Mouse (Mus musculus) ovary, adult 18-20 months (tissue): ENCODE measurements around the gene Polr2g.
"Not testable (repeated sequence)": the region's sequence is repeated elsewhere in the genome, so short reads cannot be mapped to it uniquely, and the experiment has no call there.

Experiments used
- DNase-seq: peaks from one replicate; pipeline ENCODE4 v3.0.0; 2022; ENCODE audit warnings: low spot score, mixed read lengths

Polr2g gene

DNA sequence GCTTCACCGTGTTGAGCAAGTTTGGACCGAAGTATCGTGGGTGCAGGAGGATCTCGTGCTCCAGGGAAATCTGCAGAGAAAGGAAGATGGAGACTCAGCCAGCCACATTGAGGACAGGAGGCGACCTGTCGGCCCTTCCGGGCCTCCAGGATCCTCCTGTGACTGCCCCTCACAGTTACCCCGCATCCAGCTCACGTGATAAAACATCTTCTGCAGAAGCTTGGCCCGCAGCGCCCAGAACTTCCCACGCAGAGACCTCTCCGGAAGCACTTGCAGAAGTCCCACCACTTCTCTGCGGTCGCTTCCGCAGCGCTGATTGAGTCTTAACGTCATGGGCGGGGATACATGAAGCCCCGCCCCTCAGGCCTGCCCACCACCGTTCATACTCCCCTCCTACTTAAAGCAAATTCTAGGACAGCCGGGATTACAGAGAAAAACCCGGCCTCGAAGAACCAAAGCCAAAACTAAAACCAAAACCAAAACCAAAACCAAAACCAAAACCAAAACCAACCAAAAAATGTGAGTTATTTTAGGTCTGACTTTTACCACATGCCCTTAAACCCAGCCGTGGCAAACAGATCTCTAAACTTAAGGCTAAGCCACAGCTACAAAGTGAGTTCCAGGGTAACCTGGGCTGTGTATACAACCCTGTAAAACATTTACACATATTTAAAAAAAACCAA lies at the start of gene Polr2g:
Gene Polr2g, minus strand, starts transcription at position 314 of the 683 bp plus-strand sequence.
- DNase-seq: peak; percentile 86

DNA sequence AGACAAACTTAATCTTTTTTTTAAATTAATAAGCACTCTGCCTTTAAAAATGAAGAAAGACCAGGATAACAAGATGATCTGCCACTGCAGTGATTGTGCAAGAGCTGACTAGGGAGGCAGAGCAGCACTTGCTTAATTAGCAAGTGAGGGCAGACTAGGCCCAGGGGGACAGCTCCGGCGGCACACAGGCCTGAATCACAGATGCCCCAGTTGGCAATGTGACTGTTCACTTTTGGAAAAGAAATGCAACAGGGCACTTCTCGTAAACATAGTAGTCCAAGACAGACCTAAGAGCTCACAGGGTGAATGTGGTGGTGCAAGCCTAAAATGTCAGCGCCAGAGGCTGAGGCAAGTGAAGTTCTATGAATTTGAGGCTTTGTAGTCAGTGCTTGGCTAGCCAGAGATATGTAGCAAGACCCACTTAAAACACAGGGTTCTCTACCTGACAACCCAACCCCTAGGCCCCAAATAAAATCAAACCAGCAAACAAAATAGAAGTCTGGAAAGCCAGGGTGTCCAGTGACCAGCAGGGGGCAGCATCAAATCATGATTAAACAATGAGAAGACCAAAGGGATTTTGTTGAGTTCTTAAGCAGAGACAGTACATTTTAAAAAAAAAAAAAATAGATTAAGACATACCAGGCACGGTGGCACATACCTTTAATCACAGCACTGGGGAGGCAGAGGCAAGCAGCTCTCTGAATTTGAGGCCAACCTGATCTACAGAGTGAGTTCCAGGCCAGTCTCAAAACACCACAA lies 46.2 kb upstream of the Polr2g start:
- no peak for DNase-seq

GRCm38 (mm10) chr19:8842961-8843360 lies 44.6 kb upstream of the Polr2g start:
- no peak for DNase-seq

- DNase-seq: no peak
Measured at GRCm38 (mm10) chr19:8841012-8841411, 42.6 kb upstream of the Polr2g start.

- DNase-seq: peak; percentile 61
Measured at GRCm38 (mm10) chr19:8839908-8840791, 41.8 kb upstream of the Polr2g start.

- DNase-seq: no peak
Measured at GRCm38 (mm10) chr19:8839103-8839907, 40.9 kb upstream of the Polr2g start, which contains the start of gene Gng3. Gene Gng3 (minus strand): TSS chr19:8839194.

DNA sequence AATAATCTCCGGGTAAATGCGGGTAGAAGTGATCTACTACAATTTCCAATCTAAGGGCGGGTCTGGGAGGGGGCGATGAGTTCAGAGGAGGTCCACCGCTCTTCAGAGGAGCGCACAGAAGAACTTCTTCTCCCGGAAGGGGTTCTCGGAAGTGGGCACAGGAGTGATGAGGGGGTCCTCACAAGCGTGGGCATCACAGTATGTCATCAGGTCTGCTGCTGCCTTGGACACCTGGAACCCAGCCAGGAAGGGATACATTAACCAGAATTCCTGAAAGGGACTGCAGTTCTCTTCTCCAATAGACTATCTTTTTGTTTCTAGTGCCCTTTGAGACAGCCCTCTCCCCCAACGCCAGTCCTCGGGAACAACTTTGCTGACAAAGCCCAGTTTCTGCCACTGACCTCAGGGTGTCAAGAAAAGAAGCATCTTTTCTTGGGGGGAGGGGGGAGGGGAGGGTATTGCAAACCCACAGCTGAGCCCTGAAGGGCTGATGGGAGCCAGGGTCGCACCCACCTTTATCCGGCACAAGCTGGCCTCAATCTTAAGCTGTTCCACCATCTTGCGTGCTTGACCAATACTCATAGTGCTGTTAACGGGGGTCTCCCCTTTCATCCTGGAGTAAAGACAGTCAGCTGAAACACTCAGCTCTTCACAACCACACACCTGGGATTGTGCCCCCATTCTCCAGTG lies 39.8 kb upstream of the Polr2g start:
- DNase-seq: no peak

DNA sequence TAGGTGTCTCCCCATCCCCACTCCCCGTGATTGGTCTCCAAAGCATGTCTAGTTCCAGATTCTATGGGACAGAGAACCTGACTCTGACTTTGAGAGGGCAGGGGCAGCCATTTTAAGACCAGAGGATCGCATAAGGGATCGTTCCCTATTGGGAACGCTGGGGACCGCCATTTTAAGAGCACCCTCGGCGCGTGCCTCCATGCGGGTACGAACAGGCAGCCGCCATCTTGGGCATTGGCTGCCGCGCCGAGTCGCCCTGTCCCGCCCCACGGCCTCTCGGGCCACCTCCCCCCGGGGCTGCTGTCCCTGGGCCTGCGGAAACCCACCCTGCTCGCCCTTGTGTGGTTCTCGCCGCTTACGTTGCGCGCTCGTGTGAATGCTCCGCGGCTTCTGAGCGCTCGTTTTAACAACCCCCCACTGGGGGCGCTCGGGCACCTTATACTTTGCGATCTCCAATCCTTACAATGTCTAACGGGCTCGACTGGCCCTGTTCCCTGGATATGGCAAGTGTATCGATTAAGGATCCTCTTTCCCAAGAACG lies 38.9 kb upstream of the Polr2g start, which contains the start of gene Bscl2:
Gene Bscl2, plus strand, starts transcription at position 217 of the 541 bp plus-strand sequence.
- peak; percentile 70 for DNase-seq

DNA sequence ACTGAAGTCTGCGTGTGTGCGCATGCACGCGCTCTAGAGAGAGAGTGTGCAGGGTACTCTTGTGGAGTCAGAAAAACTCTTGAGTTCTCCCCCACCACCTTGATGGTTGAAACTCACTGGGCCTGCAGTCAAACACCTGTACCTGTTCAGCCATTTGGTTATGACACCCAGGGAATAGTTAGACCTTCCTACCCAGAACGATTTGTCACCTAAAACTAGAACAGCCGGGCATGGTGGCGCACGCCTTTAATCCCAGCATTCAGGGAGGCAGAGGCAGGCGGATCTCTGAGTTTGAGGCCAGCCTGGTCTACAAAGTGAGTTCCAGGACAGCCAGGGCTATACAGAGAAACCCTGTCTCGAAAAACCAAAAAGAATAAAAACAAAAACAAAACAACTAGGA lies 38.0 kb upstream of the Polr2g start:
- not testable (repeated sequence) for DNase-seq

- DNase-seq: no peak
Measured at GRCm38 (mm10) chr19:8832971-8833370, 34.6 kb upstream of the Polr2g start.

- DNase-seq: no peak
Measured at GRCm38 (mm10) chr19:8831262-8831661, 32.9 kb upstream of the Polr2g start.

GRCm38 (mm10) chr19:8830664-8831063 lies 32.3 kb upstream of the Polr2g start:
- DNase-seq: no peak

GRCm38 (mm10) chr19:8829660-8830059 lies 31.3 kb upstream of the Polr2g start, which contains the start of gene AC129217.1:
Gene AC129217.1 (plus strand): TSS chr19:8829773.
- DNase-seq: no peak

- no peak for DNase-seq
Measured at GRCm38 (mm10) chr19:8822696-8823095, 24.3 kb upstream of the Polr2g start.

DNA sequence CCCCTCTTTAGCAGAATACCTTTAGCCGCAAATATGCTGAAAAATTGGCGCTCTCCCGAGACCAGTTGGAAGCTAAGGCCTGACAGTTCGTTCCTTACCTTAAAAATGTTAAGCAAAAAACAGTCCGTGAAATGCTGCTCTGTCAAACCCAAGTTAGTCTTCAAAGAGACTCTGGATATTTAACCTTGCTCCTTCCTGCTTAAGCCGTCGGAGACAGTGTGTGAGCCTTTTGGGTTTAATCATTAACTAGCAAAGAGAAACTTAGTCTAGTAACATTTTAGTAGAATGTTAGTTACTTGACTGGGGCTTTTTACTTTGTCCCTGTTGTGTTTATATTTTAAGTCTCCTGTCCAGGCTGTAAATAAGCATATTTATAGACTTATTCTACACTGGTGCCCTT lies 22.8 kb upstream of the Polr2g start:
- DNase-seq: no peak

DNA sequence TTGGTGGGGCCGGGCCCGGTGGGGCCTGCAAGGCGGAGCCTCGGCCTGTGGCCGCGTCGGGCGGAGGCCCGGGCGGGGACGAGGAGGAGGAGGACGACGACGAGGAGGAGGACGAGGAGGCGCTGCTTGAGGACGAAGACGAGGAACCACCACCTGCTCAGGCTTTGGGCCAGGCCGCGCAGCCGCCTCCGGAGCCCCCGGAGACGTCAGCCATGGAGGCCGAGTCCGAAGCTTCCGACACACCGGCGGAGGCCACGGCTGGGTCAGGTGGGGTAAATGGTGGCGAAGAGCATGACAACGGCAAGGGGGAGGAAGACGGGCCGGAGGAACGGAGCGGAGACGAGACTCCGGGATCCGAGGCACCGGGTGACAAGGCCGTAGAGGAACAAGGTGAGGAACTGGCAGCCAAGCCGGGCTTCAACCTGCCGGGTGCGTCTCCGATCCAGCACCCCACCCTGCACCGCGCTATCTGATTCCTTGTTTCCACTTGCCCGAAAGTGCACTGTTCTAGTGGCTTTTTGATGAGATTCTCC lies 22.1 kb upstream of the Polr2g start:
- no peak for DNase-seq

GRCm38 (mm10) chr19:8819596-8820423 lies 21.4 kb upstream of the Polr2g start, which contains the start of gene Hnrnpul2:
Gene Hnrnpul2 (plus strand): TSS chr19:8820010.
- peak; percentile 98 for DNase-seq

DNA sequence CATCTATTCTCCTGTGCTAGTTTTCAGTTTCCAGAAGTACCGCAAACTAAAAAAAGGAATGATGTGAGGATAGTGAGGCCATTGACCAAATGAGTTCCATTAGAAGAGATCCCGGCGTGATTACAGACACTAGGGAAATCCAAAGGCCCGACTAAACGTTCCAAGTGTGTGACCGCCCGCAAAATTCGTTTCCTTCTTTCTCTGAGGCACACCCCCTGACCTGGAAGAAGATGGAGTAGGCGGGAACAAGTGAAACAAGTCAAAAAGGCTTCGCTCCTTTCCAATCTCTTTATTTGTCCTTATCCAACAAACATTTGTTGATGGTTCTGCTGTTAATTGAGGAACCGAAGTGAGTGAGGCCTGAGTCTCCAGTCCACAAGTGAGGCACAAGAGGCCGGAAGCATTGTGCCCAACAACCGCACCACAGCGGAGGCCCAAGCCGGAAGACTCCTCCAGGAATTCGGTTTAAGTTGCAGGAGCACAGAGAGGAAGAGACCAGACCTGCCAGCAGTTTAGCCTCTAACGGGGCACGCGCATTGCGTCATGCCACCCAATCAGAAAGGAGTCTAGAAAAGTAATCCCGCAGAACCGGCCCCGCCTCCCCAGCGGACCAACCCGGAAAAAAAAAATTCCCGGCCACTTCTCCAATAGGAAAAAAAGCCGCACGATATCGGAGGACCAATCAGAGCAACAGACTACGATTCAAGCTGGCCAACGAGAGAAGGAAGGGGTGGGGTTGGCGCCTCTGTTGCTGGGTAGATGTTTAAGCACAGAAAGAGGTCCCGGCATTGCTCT lies 20.6 kb upstream of the Polr2g start, which contains the start of gene Ttc9c:
Gene Ttc9c, minus strand, starts transcription at position 533 of the 795 bp plus-strand sequence.
- DNase-seq: peak; percentile 97
